Mouse (Mus musculus) stomach, embryonic 14.5 days (tissue): ENCODE measurements at regions not wholly inside any gene's neighbourhood (a gene's known extent, or its start where the extent isn't known, plus 50 kb on each side); places are given as distances from the start of the nearest gene placed in this dataset.

Source experiments
- ATAC-seq: fragments of 200-750 bp; cut with Nextera tagmentation; 2 replicates; pipeline ENCODE4 v1.8.0; 2017; ENCODE audit warnings: low read depth, moderate TSS enrichment; ENCODE audit not compliant: insufficient number of reproducible peaks, insufficient read depth, low FRiP score
- H3K27ac ChIP-seq: fragments of 300-500 bp; sonication (generic); 2 replicates; pipeline ENCODE4 v1.5.1; 2014; ENCODE audit warnings: mild to moderate bottlenecking, low read length, moderate library complexity, mixed read lengths
- H3K27me3 ChIP-seq: fragments of 300-500 bp; sonication (generic); 2 replicates; pipeline ENCODE4 v1.6.1; 2014; ENCODE audit warnings: low read length, control low read depth, mixed read lengths; ENCODE audit not compliant: control insufficient read depth, insufficient read depth
- H3K36me3 ChIP-seq: fragments of 300-500 bp; sonication (generic); 2 replicates; pipeline ENCODE4 v1.6.1; 2014; ENCODE audit warnings: mild to moderate bottlenecking, control low read depth, low read length, moderate library complexity, mixed read lengths; ENCODE audit not compliant: control insufficient read depth, insufficient read depth
- H3K4me1 ChIP-seq: fragments of 300-500 bp; sonication (generic); 2 replicates; pipeline ENCODE4 v1.6.1; 2014; ENCODE audit warnings: low read length, control low read depth, mixed read lengths; ENCODE audit not compliant: control insufficient read depth, insufficient read depth
- H3K4me2 ChIP-seq: fragments of 300-500 bp; sonication (generic); replicated peaks from 2 replicates; pipeline ENCODE4 v1.6.1; 2014; ENCODE audit warnings: low read depth, low read length, control low read depth
- H3K4me3 ChIP-seq: fragments of 300-500 bp; sonication (generic); 2 replicates; pipeline ENCODE4 v1.5.1; 2014; ENCODE audit warnings: low read depth, low read length, control low read depth
- H3K9ac ChIP-seq: fragments of 300-500 bp; sonication (generic); replicated peaks from 2 replicates; pipeline ENCODE4 v1.6.1; 2014; ENCODE audit warnings: low read depth, mild to moderate bottlenecking, control low read depth, low read length, moderate library complexity, mixed read lengths
- H3K9me3 ChIP-seq: fragments of 300-500 bp; sonication (generic); 2 replicates; pipeline ENCODE4 v1.6.1; 2016; ENCODE audit warnings: low read depth, low read length, control low read depth; ENCODE audit not compliant: control insufficient read depth
- WGBS: fragments of 180-500 bp; shearing (Covaris S2); extraction: QIAGEN DNeasy Blood & Tissue Kit; methylation state at CpG from one replicate; pipeline ENCODE4 v1.1.7; 2014; 5-methylcytosine and 5-hydroxymethylcytosine counted together

GRCm38 (mm10) chr12:52453890-52454289 is 49.9 kb upstream of the Arhgap5 start:
- Histone ChIP-seq H3K9me3 (peaks cover 6% of the 10 kb centered on the region; the same call in 1 of the 2 replicates), H3K9ac (no peak overlapping the region), H3K4me3 (no peak overlapping the region), H3K36me3 (no peaks in the 10 kb centered on the region), H3K27ac (no peak overlapping the region), H3K4me1 (no peaks in the 10 kb centered on the region), H3K4me2 (no peak overlapping the region), H3K27me3 (no peaks in the 10 kb centered on the region)
- no peak for ATAC-seq
- 89% methylated on average over 5 of the region's 5 CpGs for WGBS
